In genomic region chr13:37710913-37711312, GRCm38 (mm10) we compare ENCODE assay signal across 15 mouse cellular contexts.
"Had no signal": no experiment of that assay in that cellular context is flagged by ENCODE, and none has a peak within 500 bp of the region (broad histone marks: within the 10 kb centered on the region; RNA-seq: fewer than 3 reads in every experiment).

No protein-coding gene starts in this region.

- H3K4me2 ChIP-seq: kidney, embryonic 15.5 days; limb, embryonic 15.5 days; liver, embryonic 12.5 days; lung, embryonic 15.5 days; midbrain, embryonic 12.5 days; neural tube, embryonic 13.5 days; stomach, embryonic 15.5 days had no signal

- H3K27ac ChIP-seq: kidney, embryonic 15.5 days; limb, embryonic 15.5 days; liver, embryonic 12.5 days; lung, embryonic 15.5 days; midbrain, embryonic 12.5 days; neural tube, embryonic 13.5 days; stomach, embryonic 15.5 days had no signal

- H3K4me1 ChIP-seq: limb, embryonic 15.5 days; lung, embryonic 15.5 days; midbrain, embryonic 12.5 days; neural tube, embryonic 13.5 days had no signal

- H3K4me3 ChIP-seq: kidney, embryonic 15.5 days; limb, embryonic 15.5 days; liver, embryonic 12.5 days; lung, embryonic 15.5 days; midbrain, embryonic 12.5 days; neural tube, embryonic 13.5 days; stomach, embryonic 15.5 days had no signal

- H3K27me3 ChIP-seq: kidney, embryonic 15.5 days; limb, embryonic 15.5 days; liver, embryonic 12.5 days; lung, embryonic 15.5 days; midbrain, embryonic 12.5 days; neural tube, embryonic 13.5 days; stomach, embryonic 15.5 days had no signal

- ATAC-seq: intestine, embryonic 16.5 days; liver, embryonic 12.5 days; midbrain, embryonic 16.5 days had no signal

- H3K36me3 ChIP-seq: kidney, embryonic 15.5 days; limb, embryonic 15.5 days; liver, embryonic 12.5 days; lung, embryonic 15.5 days; midbrain, embryonic 12.5 days; neural tube, embryonic 13.5 days; stomach, embryonic 15.5 days had no signal

- H3K9me3 ChIP-seq: kidney, embryonic 15.5 days; limb, embryonic 15.5 days; liver, embryonic 12.5 days; lung, embryonic 15.5 days; midbrain, embryonic 12.5 days; neural tube, embryonic 13.5 days; stomach, embryonic 15.5 days had no signal

- DNase-seq: kidney, adult 2 months; kidney, postnatal 14 days; lung, postnatal 14 days; retina, postnatal 1 day; right cerebral cortex, postnatal 4 days; spleen, adult 18-20 months had no signal

- H3K9ac ChIP-seq: kidney, embryonic 15.5 days; limb, embryonic 15.5 days; liver, embryonic 12.5 days; lung, embryonic 15.5 days; midbrain, embryonic 12.5 days; neural tube, embryonic 13.5 days; stomach, embryonic 15.5 days had no signal
